Comparison of ENCODE assay signal across 18 mouse cellular contexts in the genomic region with DNA sequence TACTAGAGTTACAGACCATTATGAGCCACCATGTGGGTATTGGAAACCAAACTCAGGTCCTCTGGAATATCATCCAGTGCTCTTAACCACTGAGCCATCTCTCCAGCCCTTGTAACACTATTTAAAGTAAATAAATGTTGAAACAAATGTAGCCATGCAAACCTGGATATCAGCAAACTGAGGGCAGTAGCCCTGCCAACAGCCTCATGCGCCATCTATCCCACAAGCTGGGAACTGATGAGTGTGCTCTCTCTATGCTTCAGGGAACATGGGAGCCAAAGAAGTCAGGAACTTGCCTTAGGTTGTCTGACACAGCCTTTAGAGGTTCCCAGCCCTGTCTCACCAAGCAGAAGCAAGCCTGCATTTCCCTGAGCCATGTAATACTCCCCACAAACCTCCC. TPM values are rescaled to one million over a fixed set of nuclear protein-coding genes. Genes with fewer than 3 reads are reported as not detected.
DNase-seq lines count a peak whose midpoint lies in the region; ATAC-seq and TF ChIP-seq lines count a peak whose summit lies in the region.
"Had no signal": no experiment of that assay in that cellular context is flagged by ENCODE, and none has a peak within 500 bp of the region (broad histone marks: within the 10 kb centered on the region; RNA-seq: fewer than 3 reads in every experiment).

No protein-coding gene starts in this region.

- TF ChIP-seq CTCF in hindbrain, postnatal 0 days (IDR thresholded peaks at IDR 0.05; ENCODE audit: low read depth) = peak; percentile 46
- TF ChIP-seq CTCF in liver, adult 2 months (IDR thresholded peaks at IDR 0.05; ENCODE audit: low read depth, low read length) = peak; percentile 59
- TF ChIP-seq CTCF in kidney, postnatal 0 days (IDR thresholded peaks at IDR 0.05; ENCODE audit: low read depth) = peak; percentile 56

- no peak for DNase-seq in hindbrain, postnatal 0 days (ENCODE audit: low spot score)
- DNase-seq in liver, adult 2 months (ENCODE audit: extremely low read depth, low read depth, low spot score) = peak; percentile 65
- DNase-seq in NIH3T3 (ENCODE audit: low read depth) = peak; percentile 23
- DNase-seq in kidney, postnatal 0 days (ENCODE audit: low spot score) = peak; percentile 7
- DNase-seq in right cerebral cortex, postnatal 36 days (ENCODE audit: low spot score in 2 of 2) = no peak
- no peak for DNase-seq in cerebellum, adult 11 months
- DNase-seq: cerebellum, adult 9-10 months; thymus, postnatal 25 days had no signal

- 69% methylated on average over 1 of the region's 1 CpGs for WGBS in hindbrain, postnatal 0 days
- 78% methylated on average over 1 of the region's 1 CpGs for WGBS in hindbrain, embryonic 16.5 days
- 38% methylated on average over 1 of the region's 1 CpGs for WGBS in liver, adult 2 months
- 79% methylated on average over 1 of the region's 1 CpGs for WGBS in liver, embryonic 12.5 days (ENCODE audit: insufficient replicate concordance)
- 60% methylated on average over 1 of the region's 1 CpGs for WGBS in kidney, postnatal 0 days

- no peak overlapping the region for H3K9ac ChIP-seq in hindbrain, postnatal 0 days (replicated peaks; ENCODE audit: low read length)
- H3K9ac ChIP-seq in hindbrain, embryonic 16.5 days (ENCODE audit: low read depth, low read length) = no peak overlapping the region
- no peak overlapping the region for H3K9ac ChIP-seq in liver, adult 2 months (ENCODE audit: low read depth, low read length)
- no peak overlapping the region for H3K9ac ChIP-seq in liver, embryonic 12.5 days
- H3K9ac ChIP-seq in kidney, postnatal 0 days (ENCODE audit: low read depth, low read length) = no peak overlapping the region
- H3K9ac ChIP-seq: embryonic facial prominence, embryonic 12.5 days; midbrain, embryonic 15.5 days; neural tube, embryonic 13.5 days had no signal

- H3K27me3 ChIP-seq in hindbrain, postnatal 0 days (ENCODE audit: insufficient read depth, low read length) = no peaks in the 10 kb centered on the region
- H3K27me3 ChIP-seq in hindbrain, embryonic 16.5 days (replicated peaks; ENCODE audit: control insufficient read depth, insufficient read depth, low read length) = no peaks in the 10 kb centered on the region
- no peaks in the 10 kb centered on the region for H3K27me3 ChIP-seq in liver, adult 2 months (ENCODE audit: control insufficient read depth, insufficient read depth, low read length)
- no peaks in the 10 kb centered on the region for H3K27me3 ChIP-seq in liver, embryonic 12.5 days (replicated peaks)
- H3K27me3 ChIP-seq in kidney, postnatal 0 days (ENCODE audit: insufficient read depth, low read length) = no peaks in the 10 kb centered on the region
- H3K27me3 ChIP-seq: embryonic facial prominence, embryonic 12.5 days; midbrain, embryonic 15.5 days; neural tube, embryonic 13.5 days had no signal

- no peak for TF ChIP-seq POLR2A in liver, adult 2 months (IDR thresholded peaks at IDR 0.05; ENCODE audit: extremely low read depth, insufficient read depth, low read length)

- no peaks in the 10 kb centered on the region for H3K9me3 ChIP-seq in hindbrain, postnatal 0 days (ENCODE audit: low read length)
- no peaks in the 10 kb centered on the region for H3K9me3 ChIP-seq in hindbrain, embryonic 16.5 days (ENCODE audit: control insufficient read depth, low read length)
- H3K9me3 ChIP-seq in liver, embryonic 12.5 days (replicated peaks) = 0 out of 2 replicates have a peak, but pooled peaks cover 3% of the 10 kb centered on the region
- no peaks in the 10 kb centered on the region for H3K9me3 ChIP-seq in kidney, postnatal 0 days (replicated peaks; ENCODE audit: low read length)
- H3K9me3 ChIP-seq: embryonic facial prominence, embryonic 12.5 days; midbrain, embryonic 15.5 days; neural tube, embryonic 13.5 days had no signal

- no peaks in the 10 kb centered on the region for H3K4me1 ChIP-seq in hindbrain, postnatal 0 days (ENCODE audit: insufficient read depth, low read length)
- no peaks in the 10 kb centered on the region for H3K4me1 ChIP-seq in hindbrain, embryonic 16.5 days (ENCODE audit: control insufficient read depth, insufficient read depth, low read depth, low read length)
- no peaks in the 10 kb centered on the region for H3K4me1 ChIP-seq in liver, adult 2 months (ENCODE audit: control insufficient read depth, insufficient read depth, low read length)
- no peaks in the 10 kb centered on the region for H3K4me1 ChIP-seq in liver, embryonic 12.5 days
- H3K4me1 ChIP-seq in kidney, postnatal 0 days (replicated peaks; ENCODE audit: insufficient read depth, low read length) = no peaks in the 10 kb centered on the region
- H3K4me1 ChIP-seq: embryonic facial prominence, embryonic 12.5 days; forebrain, embryonic 10.5 days; midbrain, embryonic 15.5 days; neural tube, embryonic 13.5 days had no signal

- H3K27ac ChIP-seq in hindbrain, postnatal 0 days = no peak overlapping the region
- H3K27ac ChIP-seq in hindbrain, embryonic 16.5 days (ENCODE audit: low read depth, low read length) = no peak overlapping the region
- H3K27ac ChIP-seq in liver, adult 2 months (replicated peaks; ENCODE audit: insufficient read depth, low read depth, low read length) = no peak overlapping the region
- H3K27ac ChIP-seq in liver, embryonic 12.5 days = no peak overlapping the region
- no peak overlapping the region for H3K27ac ChIP-seq in kidney, postnatal 0 days
- H3K27ac ChIP-seq: embryonic facial prominence, embryonic 12.5 days; forebrain, embryonic 10.5 days; macrophage; midbrain, embryonic 15.5 days; neural tube, embryonic 13.5 days had no signal

- H3K79me2 ChIP-seq in liver, adult 2 months (ENCODE audit: control insufficient read depth, insufficient read depth, low read length) = no peaks in the 10 kb centered on the region

- H3K4me3 ChIP-seq in hindbrain, postnatal 0 days (ENCODE audit: low read length) = no peak overlapping the region
- no peak overlapping the region for H3K4me3 ChIP-seq in hindbrain, embryonic 16.5 days (ENCODE audit: low read length)
- no peak overlapping the region for H3K4me3 ChIP-seq in liver, adult 2 months (ENCODE audit: insufficient read depth, low read depth, low read length)
- H3K4me3 ChIP-seq in liver, embryonic 12.5 days = no peak overlapping the region
- no peak overlapping the region for H3K4me3 ChIP-seq in kidney, postnatal 0 days (replicated peaks; ENCODE audit: low read depth, low read length)
- H3K4me3 ChIP-seq: embryonic facial prominence, embryonic 12.5 days; forebrain, embryonic 10.5 days; midbrain, embryonic 15.5 days; neural tube, embryonic 13.5 days had no signal

- H3K4me2 ChIP-seq in hindbrain, postnatal 0 days (ENCODE audit: low read depth, low read length) = no peak overlapping the region
- no peak overlapping the region for H3K4me2 ChIP-seq in hindbrain, embryonic 16.5 days (ENCODE audit: low read length)
- H3K4me2 ChIP-seq in liver, embryonic 12.5 days = no peak overlapping the region
- no peak overlapping the region for H3K4me2 ChIP-seq in kidney, postnatal 0 days (ENCODE audit: low read length)
- H3K4me2 ChIP-seq: embryonic facial prominence, embryonic 12.5 days; midbrain, embryonic 15.5 days; neural tube, embryonic 13.5 days had no signal

- ATAC-seq in hindbrain, postnatal 0 days = no peak
- no peak for ATAC-seq in hindbrain, embryonic 16.5 days
- ATAC-seq in liver, embryonic 12.5 days = no peak
- ATAC-seq in kidney, postnatal 0 days (replicated peaks; ENCODE audit: low FRiP score, low read depth) = no peak
- ATAC-seq: CD4-positive, CD25-positive, alpha-beta regulatory T cell, adult 4 months; inflammation-experienced regulatory T-cells, adult 6 months; midbrain, embryonic 15.5 days had no signal

- H3K36me3 ChIP-seq in hindbrain, postnatal 0 days (ENCODE audit: insufficient read depth, low read length) = no peaks in the 10 kb centered on the region
- no peaks in the 10 kb centered on the region for H3K36me3 ChIP-seq in hindbrain, embryonic 16.5 days (ENCODE audit: control insufficient read depth, insufficient read depth, low read length)
- no peaks in the 10 kb centered on the region for H3K36me3 ChIP-seq in liver, adult 2 months (ENCODE audit: control insufficient read depth, insufficient read depth, low read length)
- H3K36me3 ChIP-seq in liver, embryonic 12.5 days = no peaks in the 10 kb centered on the region
- H3K36me3 ChIP-seq in kidney, postnatal 0 days (ENCODE audit: insufficient read depth, low read length) = no peaks in the 10 kb centered on the region
- H3K36me3 ChIP-seq: embryonic facial prominence, embryonic 12.5 days; forebrain, embryonic 10.5 days; midbrain, embryonic 15.5 days; neural tube, embryonic 13.5 days had no signal

RNA-seq across cellular contexts. Expression of a gene that starts 18.7 kb away (rescaled TPM):
- 0.10 TPM in 1 of 2 replicates, not detected in the other for total RNA-seq in hindbrain, postnatal 0 days (2014; rRNA removed)
- 0.13 and 0.25 TPM in 2 replicates for polyA plus RNA-seq in hindbrain, postnatal 0 days (2015; fragmentation: Nextera tagmentation; extraction: Ambion mirVana)
- polyA plus RNA-seq in hindbrain, embryonic 16.5 days (2015; fragmentation: Nextera tagmentation; extraction: Ambion mirVana) = 0.09 TPM in 1 of 2 replicates, not detected in the other
- under 0.01 and 0.13 TPM in 2 replicates for total RNA-seq in liver, adult 2 months (2014; rRNA removed)
- polyA plus RNA-seq in liver, adult 2 months (2012; rRNA removed) = 0.06 and 0.25 TPM in 2 replicates
- 1.8 and 2.0 TPM in 2 replicates for polyA plus RNA-seq in liver, embryonic 12.5 days (2016; fragmentation: Nextera tagmentation; extraction: Ambion mirVana)
- polyA plus RNA-seq in kidney, postnatal 0 days (2015; fragmentation: Nextera tagmentation; extraction: Ambion mirVana) = 0.99 and 1.1 TPM in 2 replicates
- total RNA-seq: heart, postnatal 25 days had no signal
- polyA plus RNA-seq: embryonic facial prominence, embryonic 12.5 days; macrophage; midbrain, embryonic 15.5 days had no signal

RNA-seq across cellular contexts. Expression of a gene that starts 41.9 kb away (rescaled TPM):
- total RNA-seq in hindbrain, postnatal 0 days (2014; rRNA removed) = 58.5 and 66.0 TPM in 2 replicates
- 7.0 and 7.2 TPM in 2 replicates for polyA plus RNA-seq in hindbrain, postnatal 0 days (2015; fragmentation: Nextera tagmentation; extraction: Ambion mirVana)
- polyA plus RNA-seq in hindbrain, embryonic 16.5 days (2015; fragmentation: Nextera tagmentation; extraction: Ambion mirVana) = 6.0 and 8.2 TPM in 2 replicates
- 25.4 and 41.1 TPM in 2 replicates for total RNA-seq in liver, adult 2 months (2014; rRNA removed)
- polyA plus RNA-seq in liver, adult 2 months (2012; rRNA removed) = 47.3 and 65.1 TPM in 2 replicates
- polyA plus RNA-seq in liver, embryonic 12.5 days (2016; fragmentation: Nextera tagmentation; extraction: Ambion mirVana) = 11.1 and 11.7 TPM in 2 replicates
- 6.3 and 7.4 TPM in 2 replicates for polyA plus RNA-seq in kidney, postnatal 0 days (2015; fragmentation: Nextera tagmentation; extraction: Ambion mirVana)
- polyA plus RNA-seq: CD4-positive, CD25-positive, alpha-beta regulatory T cell, adult 4 months; inflammation-experienced regulatory T-cells, adult 6 months; macrophage had no signal

Comparison
In these comparisons a context has a peak if more than half of its experiments do, and no peak if none do; other contexts are left out.
1. DNase-seq: peak in liver, adult 2 months (single experiment), NIH3T3 (single experiment) and kidney, postnatal 0 days (single experiment); none in hindbrain, postnatal 0 days (single experiment), right cerebral cortex, postnatal 36 days (0 of 2) and cerebellum, adult 11 months (single experiment).
2. Peak in every context shown above with its lines, with median percentiles within 50 percentile points of each other: CTCF ChIP-seq.